Mouse (Mus musculus) megakaryocyte, adult 5-6 weeks (primary cell): ENCODE results near the gene N4bp3. TPM values are rescaled to one million over a fixed set of nuclear protein-coding genes. Genes with fewer than 3 reads are reported as not detected.
A peak's percentile ranks its signal among the peaks of the same experiment; 100 is the strongest.

Experiments
- ATAC-seq: 2 replicates; pipeline ENCODE4 v1.8.0; 2016; ENCODE audit warnings: mild to moderate bottlenecking, inconsistent platforms; ENCODE audit not compliant: poor library complexity, severe bottlenecking
- total RNA-seq, 2 experiments: library from RNA; stranded (forward) in 1 of 2; stranded (reverse) in 1 of 2; fragments of 153-499, 151-499 nt in 1 of 2; fragments of 221-1000, 200-1000 nt in 1 of 2; gene quantifications; 2 replicates each; pipeline versions ENCODE4 v1.2.3 to v1.2.4; 2015 to 2017

N4bp3 gene
- total RNA-seq, 2 experiments from 2014 or later = 0.80 to 2.9 TPM

- ATAC-seq = peak; percentile 77
These were observed 44.8 kb downstream of the N4bp3 start for GRCm38 (mm10) chr11:51605602-51606446.

DNA sequence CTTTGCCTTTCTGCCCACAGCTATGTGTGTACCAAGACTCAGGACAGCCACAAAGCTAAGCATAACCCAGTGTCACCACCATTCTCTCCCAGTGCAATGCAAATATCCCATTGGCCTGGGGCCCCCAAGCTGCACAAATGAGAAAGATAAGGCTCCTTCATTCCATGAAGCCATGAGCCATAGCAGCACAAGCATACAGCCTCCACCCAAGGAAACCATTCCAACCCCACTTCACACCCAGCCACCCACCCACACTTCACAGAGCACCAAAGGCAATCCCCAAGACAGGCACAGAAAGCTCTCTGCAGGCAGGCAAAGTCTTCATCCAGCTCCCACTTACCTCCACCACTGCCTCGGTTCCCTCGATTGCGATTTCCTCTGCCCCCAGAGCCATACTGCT, 48.4 kb downstream of the N4bp3 start:
- ATAC-seq = no peak

- ATAC-seq = no peak
These were observed 53.1 kb downstream of the N4bp3 start for GRCm38 (mm10) chr11:51597553-51597952.

DNA sequence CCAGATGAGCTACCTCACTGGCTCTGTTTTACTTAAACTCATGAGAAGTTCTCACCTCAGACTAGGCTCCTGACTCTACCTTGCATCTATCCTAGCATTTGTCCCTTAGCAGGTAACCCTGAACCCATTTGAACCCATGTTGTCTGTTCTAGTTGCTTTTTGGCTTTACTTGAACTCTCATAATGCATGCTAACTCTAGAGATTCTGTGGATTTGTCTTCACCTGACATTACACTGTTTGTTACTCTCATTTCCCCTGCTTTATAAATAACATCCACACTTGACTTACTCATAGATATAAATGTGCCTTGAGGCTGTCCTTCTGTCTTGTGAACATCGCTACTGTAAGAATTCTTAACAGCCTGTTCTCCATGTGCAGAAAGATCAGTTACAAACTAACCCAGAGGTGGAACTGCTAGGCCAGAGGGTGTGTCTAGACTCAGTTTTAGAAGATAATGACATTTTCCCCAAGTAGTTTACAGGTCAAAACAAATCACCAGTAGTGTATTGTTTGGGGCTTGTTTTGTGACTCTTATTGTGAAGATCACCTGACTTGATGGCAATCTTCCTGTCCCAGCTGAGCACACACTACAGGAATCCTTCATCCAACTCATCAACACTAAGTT, 55.1 kb downstream of the N4bp3 start:
- ATAC-seq = no peak

- peak; percentile 91 for ATAC-seq
These were observed 55.8 kb downstream of the N4bp3 start for GRCm38 (mm10) chr11:51594715-51595350.

GRCm38 (mm10) chr11:51593849-51594248, 56.8 kb downstream of the N4bp3 start:
- ATAC-seq = no peak

DNA sequence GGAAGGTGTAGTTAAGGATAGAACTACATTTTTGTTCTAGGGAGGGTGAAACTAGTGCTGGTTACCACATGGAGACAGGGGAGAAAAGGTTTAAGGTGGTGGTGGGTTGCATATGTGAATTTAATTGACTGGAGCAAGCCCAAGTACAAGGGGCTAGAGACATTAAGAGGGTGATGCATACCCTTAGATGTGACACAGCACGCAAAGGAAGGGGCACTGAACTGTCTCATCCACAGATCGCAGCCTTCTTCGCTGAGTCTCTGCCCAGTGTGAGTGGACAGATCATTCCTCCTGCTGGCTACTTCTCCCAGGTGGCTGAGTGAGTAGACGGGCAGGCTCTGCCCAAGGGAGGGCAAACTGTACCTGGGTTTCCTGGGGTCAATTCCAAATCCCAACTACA, 57.3 kb downstream of the N4bp3 start:
- no peak for ATAC-seq

Other genes starting within 250 kb of the N4bp3 start
- gene Phykpl, start 66.1 kb downstream of the N4bp3 start, total RNA-seq (2015) = 8.5 and 10.3 TPM in 2 replicates
- 5.8 and 9.0 TPM in 2 replicates for gene Phykpl, start 66.1 kb downstream of the N4bp3 start, total RNA-seq (2017)
- 319 and 341 TPM in 2 replicates for gene Hnrnpab, start 44.0 kb downstream of the N4bp3 start, total RNA-seq (2015)
- gene Hnrnpab, start 44.0 kb downstream of the N4bp3 start, total RNA-seq (2017) = 548 and 571 TPM in 2 replicates
- 45.3 and 50.5 TPM in 2 replicates for gene Nhp2, start 31.1 kb downstream of the N4bp3 start, total RNA-seq (2015)
- gene Nhp2, start 31.1 kb downstream of the N4bp3 start, total RNA-seq (2017) = 38.1 and 52.6 TPM in 2 replicates
- 50.8 and 63.1 TPM in 2 replicates for gene Rmnd5b, start 14.9 kb downstream of the N4bp3 start, total RNA-seq (2015)
- 19.2 and 35.5 TPM in 2 replicates for gene Rmnd5b, start 14.9 kb downstream of the N4bp3 start, total RNA-seq (2017)
- gene D930048N14Rik, start 112 bp upstream of the N4bp3 start, total RNA-seq (2015) = 0.33 and 0.43 TPM in 2 replicates
- 0.26 TPM in 1 of 2 replicates, not detected in the other for gene D930048N14Rik, start 112 bp upstream of the N4bp3 start, total RNA-seq (2017)
- 25.9 and 30.3 TPM in 2 replicates for gene 0610009B22Rik, start 38.0 kb upstream of the N4bp3 start, total RNA-seq (2015)
- gene 0610009B22Rik, start 38.0 kb upstream of the N4bp3 start, total RNA-seq (2017) = 14.7 and 18.4 TPM in 2 replicates
- gene Sec24a, start 112.8 kb upstream of the N4bp3 start, total RNA-seq (2015) = 15.4 and 15.5 TPM in 2 replicates
- gene Sec24a, start 112.8 kb upstream of the N4bp3 start, total RNA-seq (2017) = 5.1 and 6.3 TPM in 2 replicates
- 103 and 111 TPM in 2 replicates for gene Sar1b, start 112.8 kb upstream of the N4bp3 start, total RNA-seq (2015)
- 47.7 and 53.2 TPM in 2 replicates for gene Sar1b, start 112.8 kb upstream of the N4bp3 start, total RNA-seq (2017)
- 1.9 and 2.1 TPM in 2 replicates for gene Jade2, start 206.8 kb upstream of the N4bp3 start, total RNA-seq (2015)
- gene Jade2, start 206.8 kb upstream of the N4bp3 start, total RNA-seq (2017) = 1.4 and 2.4 TPM in 2 replicates